ENCODE assay signal across 9 mouse cellular contexts in genomic region chr6:114448888-114449287, GRCm38 (mm10). TPM values are rescaled to one million over a fixed set of nuclear protein-coding genes. Genes with fewer than 3 reads are reported as not detected.
DNase-seq lines count a peak whose midpoint lies in the region; ATAC-seq lines count a peak whose summit lies in the region.
"Had no signal": no experiment of that assay in that cellular context is flagged by ENCODE, and none has a peak within 500 bp of the region (broad histone marks: within the 10 kb centered on the region; RNA-seq: fewer than 3 reads in every experiment).

No protein-coding gene starts in this region.

- no peak overlapping the region for H3K4me3 ChIP-seq in forebrain, embryonic 11.5 days (ENCODE audit: low read depth, low read length)

- no peak overlapping the region for H3K9ac ChIP-seq in forebrain, embryonic 11.5 days (ENCODE audit: low read length)

- no peaks in the 10 kb centered on the region for H3K9me3 ChIP-seq in forebrain, embryonic 11.5 days (ENCODE audit: control insufficient read depth, low read length)

- peak; percentile 87 for DNase-seq in right cerebral cortex, adult 18-20 months
- no peak for DNase-seq in right cerebral cortex, postnatal 4 days
- peak; percentile 33 to 45 for DNase-seq in frontal cortex, postnatal 10 days (ENCODE audit: low spot score in 2 of 2)
- peak; percentile 30 to 36 for DNase-seq in layer of hippocampus, postnatal 10 days (ENCODE audit: low spot score in 2 of 2)
- DNase-seq in right cerebral cortex, postnatal 25 days, result peak; percentile 77
- DNase-seq in ovary, postnatal 14 days (ENCODE audit: low spot score), result no peak
- DNase-seq in gastrocnemius, adult 8-10 months (ENCODE audit: low spot score in 2 of 2), result no peak
- no peak for DNase-seq in forebrain, embryonic 11.5 days (ENCODE audit: low spot score)

- 90% methylated on average over 9 of the region's 9 CpGs for WGBS in forebrain, embryonic 11.5 days

- H3K27ac ChIP-seq in forebrain, embryonic 11.5 days (ENCODE audit: low read depth, low read length), result no peak overlapping the region

- no peak overlapping the region for H3K4me2 ChIP-seq in forebrain, embryonic 11.5 days (ENCODE audit: low read depth, low read length, severe bottlenecking)

- H3K36me3 ChIP-seq in forebrain, embryonic 11.5 days (ENCODE audit: control insufficient read depth, insufficient read depth, low read length), result no peaks in the 10 kb centered on the region

- H3K4me1 ChIP-seq in forebrain, embryonic 11.5 days (replicated peaks; ENCODE audit: control insufficient read depth, insufficient read depth, low read length), result no peaks in the 10 kb centered on the region

- ATAC-seq in forebrain, embryonic 11.5 days (replicated peaks; ENCODE audit: low FRiP score), result no peak

- H3K27me3 ChIP-seq in forebrain, embryonic 11.5 days (ENCODE audit: control insufficient read depth, insufficient read depth, low read length), result no peaks in the 10 kb centered on the region

RNA-seq across cellular contexts. Expression of gene Hrh1, which starts 51.2 kb away (rescaled TPM):
- 1 to 10 TPM; 3.7 to 5.9 TPM for total RNA-seq in layer of hippocampus, postnatal 10 days (2021)
- total RNA-seq in gastrocnemius, adult 8-10 months (2022), result under 1 TPM; 0.16 to 0.31 (median 0.23) TPM
- polyA plus RNA-seq in forebrain, embryonic 11.5 days (2014; fragmentation: Nextera tagmentation; extraction: Ambion mirVana), result 0.33 and 0.47 TPM in 2 replicates
- polyA plus RNA-seq: limb, embryonic 11.5 days had no signal

Comparison
In these comparisons a context has a peak if more than half of its experiments do, and no peak if none do; other contexts are left out.
1. DNase-seq: peak in right cerebral cortex, adult 18-20 months (single experiment), frontal cortex, postnatal 10 days (2 of 2), layer of hippocampus, postnatal 10 days (2 of 2) and right cerebral cortex, postnatal 25 days (single experiment); none in right cerebral cortex, postnatal 4 days (single experiment), ovary, postnatal 14 days (single experiment), gastrocnemius, adult 8-10 months (0 of 2) and forebrain, embryonic 11.5 days (single experiment).